Mouse (Mus musculus) C2C12 (cell line): ENCODE measurements around the gene Opn5. TPM values are rescaled to one million over a fixed set of nuclear protein-coding genes. Genes with fewer than 3 reads are reported as not detected.

Experiments
- H3K27me3 ChIP-seq: one replicate; pipeline ENCODE4 v1.6.1; 2011; ENCODE audit not compliant: control insufficient read depth, insufficient read depth, insufficient read length
- H3K36me3 ChIP-seq: one replicate; pipeline ENCODE4 v1.6.1; 2011; ENCODE audit not compliant: control insufficient read depth, insufficient read depth
- H3K4me3 ChIP-seq: one replicate; pipeline ENCODE4 v1.5.1; 2011; ENCODE audit warnings: mild to moderate bottlenecking, control low read depth; ENCODE audit not compliant: poor library complexity, insufficient read depth, severe bottlenecking
- H3K79me2 ChIP-seq: one replicate; pipeline ENCODE4 v1.6.1; 2011; ENCODE audit not compliant: control insufficient read depth, insufficient read depth
- H3K79me3 ChIP-seq: one replicate; pipeline ENCODE4 v1.6.1; 2011; ENCODE audit warnings: low read depth, control low read depth
- H3ac ChIP-seq: one replicate; pipeline ENCODE3; 2011; ENCODE audit warnings: low read depth; ENCODE audit not compliant: control insufficient read depth, insufficient read length
- CEBPB ChIP-seq: IDR thresholded peaks from one replicate; pipeline ENCODE4 v1.6.1; 2011; ENCODE audit warnings: low read depth, mild to moderate bottlenecking, control low read depth, moderate library complexity
- CTCF ChIP-seq: IDR thresholded peaks from one replicate; pipeline ENCODE4 v1.5.1; 2011; ENCODE audit not compliant: control insufficient read depth, insufficient read depth, insufficient read length
- FOSL1 ChIP-seq: IDR thresholded peaks from one replicate; pipeline ENCODE4 v1.8.0; 2011; ENCODE audit warnings: mild to moderate bottlenecking, low read length; ENCODE audit not compliant: poor library complexity, insufficient read depth, severe bottlenecking
- MAX ChIP-seq: IDR thresholded peaks from one replicate; pipeline ENCODE4 v1.6.1; 2011; ENCODE audit warnings: mild to moderate bottlenecking, control low read depth
- MYOD1 ChIP-seq: IDR thresholded peaks from one replicate; pipeline ENCODE4 v1.6.1; 2011; ENCODE audit warnings: low read depth; ENCODE audit not compliant: control insufficient read depth, insufficient read length
- MYOG ChIP-seq: IDR thresholded peaks from one replicate; pipeline ENCODE4 v1.6.1; 2011; ENCODE audit not compliant: control insufficient read depth, insufficient read length; ENCODE audit errors: extremely low read depth
- USF1 ChIP-seq: IDR thresholded peaks from one replicate; pipeline ENCODE4 v1.6.1; 2011; ENCODE audit warnings: low read depth, mild to moderate bottlenecking, control low read depth, moderate library complexity
- long read RNA-seq, 2 experiments: library from polyadenylated mRNA; unstranded; transcript quantifications; one replicate each; pipeline ENCODE4 v2.0.0; 2019 to 2020
- polyA plus RNA-seq: library from polyadenylated mRNA; unstranded; fragments of >200 nt; fragmentation: generic; extraction: Trizol; gene quantifications from one replicate; pipeline ENCODE4 v1.2.1, GENCODE M21; 2012; ENCODE audit warnings: missing spikeins

Gene Opn5
- not detected for polyA plus RNA-seq
- long read RNA-seq, experiment 1 = 0 reads
- long read RNA-seq, experiment 2 = 0 reads

DNA sequence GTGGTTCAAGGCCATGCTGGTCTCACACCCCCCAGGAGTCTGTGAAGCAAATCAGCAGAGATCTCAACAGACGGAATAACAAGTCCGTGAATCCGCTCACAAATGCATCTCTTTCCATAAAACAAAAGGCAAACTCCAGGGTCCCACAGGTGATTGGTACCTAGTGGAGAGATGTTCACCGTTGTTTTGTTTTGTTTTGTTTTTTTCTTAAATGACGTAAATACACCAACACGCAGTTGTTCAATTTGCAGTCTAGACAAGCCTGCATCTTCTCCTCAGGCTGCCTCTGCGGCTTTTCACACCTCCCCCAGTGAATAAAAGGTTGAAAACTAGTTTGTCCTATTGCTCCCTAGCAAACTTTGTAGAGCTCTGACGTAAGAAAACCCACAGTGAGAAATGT, at the start of gene Opn5:
Opn5 (minus strand) TSS at position 101 of the 400 bp plus-strand sequence.
- H3K36me3 ChIP-seq = no peaks in the 10 kb centered on the region
- H3ac ChIP-seq = no peak within 1 kb of the TSS
- H3K4me3 ChIP-seq = no peak within 1 kb of the TSS
- H3K79me3 ChIP-seq = no peaks in the 10 kb centered on the region
- no peaks in the 10 kb centered on the region for H3K27me3 ChIP-seq
- no peaks in the 10 kb centered on the region for H3K79me2 ChIP-seq
- no peak for TF ChIP-seq MAX
- TF ChIP-seq CTCF = no peak
- TF ChIP-seq MYOG = no peak
- no peak for TF ChIP-seq USF1
- TF ChIP-seq CEBPB = no peak
- no peak for TF ChIP-seq MYOD1
- TF ChIP-seq FOSL1 = no peak

DNA sequence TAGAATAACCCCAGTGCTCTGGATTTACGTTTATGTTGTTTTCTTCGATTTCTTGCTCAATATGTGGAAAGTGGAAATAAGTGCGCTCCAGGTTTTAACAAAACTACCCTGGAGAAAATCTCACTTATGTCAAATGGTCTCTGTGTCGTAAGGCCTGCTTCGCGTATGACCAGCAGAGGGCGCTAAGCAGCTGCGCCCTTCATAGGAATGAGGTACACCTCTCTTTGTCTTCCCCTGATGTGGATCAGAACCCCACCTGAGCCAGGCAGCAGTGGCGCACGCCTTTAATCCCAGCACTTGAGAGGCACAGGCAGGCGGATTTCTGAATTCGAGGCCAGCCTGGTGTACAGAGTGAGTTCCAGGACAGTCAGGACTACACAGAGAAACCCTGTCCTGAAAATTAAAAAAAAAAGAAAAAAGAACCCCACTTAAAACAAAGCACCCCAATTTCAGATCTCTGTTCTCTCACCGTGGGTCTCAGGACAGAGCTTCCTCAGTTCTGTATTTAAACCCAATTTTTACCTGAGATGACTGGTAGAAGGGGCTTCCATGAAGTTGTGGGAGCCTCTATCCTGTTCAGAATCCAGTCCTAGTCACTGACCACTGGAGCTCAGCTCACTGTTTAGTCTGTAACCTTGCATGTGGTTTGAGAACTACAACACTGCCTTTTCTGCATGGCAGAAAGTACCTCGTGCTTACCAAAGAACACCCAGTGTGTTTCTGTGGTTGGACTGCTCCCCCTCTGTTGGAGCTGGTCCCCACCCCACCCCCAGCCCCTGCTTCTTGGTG, 47.6 kb upstream of the Opn5 start:
- Histone ChIP-seq H3K79me3 (no peaks in the 10 kb centered on the region), H3K27me3 (no peaks in the 10 kb centered on the region), H3ac (no peak overlapping the region), H3K79me2 (no peaks in the 10 kb centered on the region), H3K36me3 (no peaks in the 10 kb centered on the region), H3K4me3 (no peak overlapping the region)
- no peak for TF ChIP-seq MYOD1
- no peak for TF ChIP-seq FOSL1
- peak; percentile 32 for TF ChIP-seq CTCF

DNA sequence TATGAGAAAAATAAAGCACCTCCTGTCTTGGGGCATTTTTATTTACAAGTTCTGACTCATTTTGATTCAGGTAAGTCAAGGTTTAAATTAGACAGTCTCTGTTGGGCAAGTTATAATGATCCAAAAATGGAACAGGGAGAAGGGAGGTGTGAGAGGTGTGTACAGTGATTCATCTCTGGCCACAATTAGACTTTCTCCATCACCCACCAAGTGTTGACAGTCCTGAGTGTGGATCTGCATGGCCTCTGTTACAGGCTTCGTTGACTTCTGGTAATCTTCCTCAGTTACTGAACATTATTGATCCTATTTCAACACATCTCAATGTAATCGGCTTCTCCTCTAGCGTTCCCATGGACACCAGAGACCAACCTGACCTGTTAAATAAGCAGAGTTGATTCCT, 32.2 kb upstream of the Opn5 start:
- TF ChIP-seq FOSL1 (no peak), MYOG (no peak), MYOD1 (no peak), MAX (no peak), CTCF (no peak), CEBPB (no peak), USF1 (no peak)
- Histone ChIP-seq H3K4me3 (no peak overlapping the region), H3K79me2 (no peaks in the 10 kb centered on the region), H3ac (no peak overlapping the region), H3K79me3 (no peaks in the 10 kb centered on the region), H3K27me3 (no peaks in the 10 kb centered on the region), H3K36me3 (no peaks in the 10 kb centered on the region)

DNA sequence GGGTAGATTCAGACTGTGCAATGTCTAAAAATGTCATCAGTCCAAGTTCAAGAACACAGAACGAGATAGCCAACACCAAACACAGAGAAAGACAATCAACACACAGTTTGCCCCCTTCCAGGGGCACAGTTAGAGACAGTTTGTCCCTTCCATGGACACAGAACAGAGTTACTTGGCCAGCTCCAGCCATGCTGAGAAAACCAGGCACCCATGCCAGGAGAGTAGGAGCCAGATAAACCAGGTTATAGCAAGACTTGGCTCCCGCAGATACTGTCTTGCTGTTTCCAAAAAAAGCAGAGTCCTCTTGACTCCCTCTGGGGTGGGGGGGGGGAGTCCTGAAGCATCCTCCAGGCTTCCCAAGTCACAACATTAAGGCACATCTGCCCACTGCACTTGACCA, 19.0 kb upstream of the Opn5 start:
- H3K4me3 ChIP-seq = no peak overlapping the region
- H3K27me3 ChIP-seq = no peaks in the 10 kb centered on the region
- H3K36me3 ChIP-seq = no peaks in the 10 kb centered on the region
- no peaks in the 10 kb centered on the region for H3K79me3 ChIP-seq
- no peak for TF ChIP-seq CTCF
- no peak for TF ChIP-seq MYOD1
- H3K79me2 ChIP-seq = no peaks in the 10 kb centered on the region
- H3ac ChIP-seq = no peak overlapping the region

DNA sequence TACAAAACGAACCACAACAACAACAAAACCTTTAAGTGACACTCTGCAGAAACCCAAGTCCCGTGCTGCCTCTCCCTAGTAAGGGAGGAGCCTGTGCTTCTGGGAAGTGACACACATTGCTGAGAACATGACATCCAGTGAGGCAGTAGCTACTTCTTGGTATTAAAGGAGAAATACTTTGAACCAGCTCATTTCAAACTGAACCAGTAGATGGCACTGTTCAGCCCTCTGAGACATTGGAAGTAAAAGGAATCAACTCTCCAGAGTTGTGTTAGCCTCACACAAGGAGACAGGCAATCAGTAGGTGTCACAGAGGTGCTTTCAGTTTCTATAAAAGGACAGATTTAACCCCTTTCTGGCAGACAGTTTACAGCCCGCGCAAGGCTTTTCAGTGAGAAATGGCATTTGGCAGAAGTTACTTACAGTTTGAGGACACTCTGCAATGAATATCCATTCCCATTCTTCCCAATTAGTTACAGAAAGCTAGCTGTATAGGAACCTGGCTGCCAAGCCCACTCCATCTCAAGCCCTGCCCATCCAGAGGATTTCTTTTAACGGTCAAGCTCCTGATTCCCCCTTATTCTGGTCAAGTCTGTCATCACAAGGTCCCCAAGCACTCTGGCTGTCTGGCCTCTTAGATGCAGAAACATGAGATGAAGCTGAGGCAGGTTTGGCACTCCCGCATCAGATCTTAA, 2.0 kb upstream of the Opn5 start:
- no peak for TF ChIP-seq CEBPB
- TF ChIP-seq CTCF = no peak
- TF ChIP-seq USF1 = no peak
- no peak for TF ChIP-seq MYOG
- TF ChIP-seq MAX = no peak
- no peak for TF ChIP-seq MYOD1
- TF ChIP-seq FOSL1 = no peak
- no peaks in the 10 kb centered on the region for H3K79me3 ChIP-seq
- no peaks in the 10 kb centered on the region for H3K79me2 ChIP-seq
- no peak overlapping the region for H3K4me3 ChIP-seq
- H3K27me3 ChIP-seq = no peaks in the 10 kb centered on the region
- H3K36me3 ChIP-seq = no peaks in the 10 kb centered on the region
- H3ac ChIP-seq = no peak overlapping the region

GRCm38 (mm10) chr17:42608270-42608669, 2.9 kb downstream of the Opn5 start:
- H3ac ChIP-seq = no peak overlapping the region
- no peaks in the 10 kb centered on the region for H3K36me3 ChIP-seq
- no peaks in the 10 kb centered on the region for H3K27me3 ChIP-seq
- no peaks in the 10 kb centered on the region for H3K79me2 ChIP-seq
- no peaks in the 10 kb centered on the region for H3K79me3 ChIP-seq
- H3K4me3 ChIP-seq = no peak overlapping the region
- TF ChIP-seq USF1 (no peak), MYOG (no peak), CTCF (no peak), CEBPB (no peak), MYOD1 (no peak), MAX (no peak), FOSL1 (no peak)
